Mouse (Mus musculus) kidney, postnatal 0 days (tissue): ENCODE results near the gene Map2k3. TPM values are rescaled to one million over a fixed set of nuclear protein-coding genes. Genes with fewer than 3 reads are reported as not detected.

Experiments
- ATAC-seq: fragments of 200-750 bp; cut with Nextera tagmentation; replicated peaks from 2 replicates; pipeline ENCODE4 v1.8.0; 2017; ENCODE audit warnings: low read depth, moderate number of reproducible peaks, moderate TSS enrichment, moderate library complexity; ENCODE audit not compliant: low FRiP score
- DNase-seq: peaks from one replicate; pipeline ENCODE4 v3.0.0-alpha.2; 2016; ENCODE audit warnings: low spot score
- H3K27ac ChIP-seq: fragments of 300-500 bp; sonication (generic); 2 replicates; pipeline ENCODE4 v1.5.1; 2014; ENCODE audit warnings: mild to moderate bottlenecking
- H3K27me3 ChIP-seq: fragments of 300-500 bp; sonication (generic); 2 replicates; pipeline ENCODE4 v1.6.1; 2014; ENCODE audit warnings: low read length, mixed read lengths; ENCODE audit not compliant: insufficient read depth
- H3K36me3 ChIP-seq: fragments of 300-500 bp; sonication (generic); 2 replicates; pipeline ENCODE4 v1.6.1; 2014; ENCODE audit warnings: low read length, mixed read lengths; ENCODE audit not compliant: insufficient read depth
- H3K4me1 ChIP-seq: fragments of 300-500 bp; sonication (generic); replicated peaks from 2 replicates; pipeline ENCODE4 v1.6.1; 2014; ENCODE audit warnings: antibody characterized with exemption, low read length, mixed read lengths; ENCODE audit not compliant: insufficient read depth
- H3K4me2 ChIP-seq: fragments of 300-500 bp; sonication (generic); 2 replicates; pipeline ENCODE4 v1.6.1; 2014; ENCODE audit warnings: mild to moderate bottlenecking, low read length, moderate library complexity, mixed read lengths
- H3K4me3 ChIP-seq: fragments of 300-500 bp; sonication (generic); replicated peaks from 2 replicates; pipeline ENCODE4 v1.5.1; 2014; ENCODE audit warnings: low read depth, low read length
- H3K9ac ChIP-seq: fragments of 300-500 bp; sonication (generic); 2 replicates; pipeline ENCODE4 v1.6.1; 2014; ENCODE audit warnings: low read depth, low read length
- H3K9me3 ChIP-seq: fragments of 300-500 bp; sonication (generic); replicated peaks from 2 replicates; pipeline ENCODE4 v1.6.1; 2016; ENCODE audit warnings: low read length, inconsistent platforms, mixed read lengths
- CTCF ChIP-seq: IDR thresholded peaks from 2 replicates; pipeline ENCODE4 v1.5.1; 2016; ENCODE audit warnings: antibody characterized with exemption, low read depth, mild to moderate bottlenecking, moderate library complexity
- WGBS: fragments of 180-500 bp; shearing (Covaris S2); extraction: QIAGEN DNeasy Blood & Tissue Kit; methylation state at CpG from one replicate; pipeline ENCODE4 v1.1.7; 2014; 5-methylcytosine and 5-hydroxymethylcytosine counted together
- polyA plus RNA-seq: library from polyadenylated mRNA; unstranded; fragments of >200 nt; fragmentation: Nextera tagmentation; extraction: Ambion mirVana; gene quantifications from 2 replicates; pipeline ENCODE4 v1.2.1, GENCODE M21; 2015

Map2k3 gene
- polyA plus RNA-seq, 1 experiment from 2014 or later: 83.5 TPM

- no peak overlapping the region for H3K4me2 ChIP-seq
- no peaks in the 10 kb centered on the region for H3K4me1 ChIP-seq
- ATAC-seq (no peak), DNase-seq (no peak)
- H3K9me3 ChIP-seq: no peaks in the 10 kb centered on the region
- no peak overlapping the region for H3K9ac ChIP-seq
- H3K4me3 ChIP-seq: no peak overlapping the region
- H3K36me3 ChIP-seq: peaks cover 13% of the 10 kb centered on the region
- H3K27me3 ChIP-seq: no peaks in the 10 kb centered on the region
- 83% methylated on average over 9 of the region's 9 CpGs for whole genome bisulfite sequencing
- H3K27ac ChIP-seq: no peak overlapping the region
- TF ChIP-seq CTCF: no peak
Measured at GRCm38 (mm10) chr11:60955621-60956383, 24.0 kb downstream of the Map2k3 start.

DNA sequence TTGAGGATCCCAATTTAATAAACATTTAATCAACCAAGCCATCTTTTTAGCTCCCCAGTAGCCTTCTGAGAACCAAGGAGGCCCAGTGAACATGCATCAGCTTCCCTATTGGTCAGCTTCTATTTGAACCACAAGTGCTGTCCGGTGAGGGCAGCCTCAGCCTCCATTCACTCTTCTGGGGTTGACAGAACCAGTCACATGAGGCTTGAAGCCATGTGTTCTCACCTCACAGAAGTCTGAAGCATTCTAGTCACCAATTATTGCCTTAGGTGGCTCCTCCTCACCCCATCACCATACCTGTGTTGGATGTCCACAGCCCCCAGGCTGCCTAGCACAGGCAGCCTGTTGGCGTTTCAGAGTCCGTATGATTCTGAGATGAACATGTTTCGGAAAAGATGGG lies 27.1 kb downstream of the Map2k3 start:
- H3K4me2 ChIP-seq: no peak overlapping the region

DNA sequence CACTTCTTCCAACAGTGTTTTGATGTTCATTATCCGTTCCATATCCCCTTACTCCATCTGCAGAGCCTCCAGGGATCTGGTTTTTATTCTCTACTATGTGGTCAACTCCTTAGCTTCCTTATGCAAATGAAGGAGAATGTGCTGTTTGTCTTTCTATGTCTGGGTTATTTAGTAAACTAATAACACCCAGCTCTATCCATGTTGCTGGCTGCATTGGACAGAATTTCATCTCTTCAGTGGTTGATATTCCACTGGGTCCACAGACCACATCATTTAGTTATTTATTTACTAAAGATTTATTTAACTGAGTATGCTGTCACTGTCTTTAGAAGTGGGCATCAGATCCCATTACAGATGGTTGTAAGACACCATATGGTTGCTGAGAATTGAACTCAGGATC lies 29.3 kb downstream of the Map2k3 start:
- DNase-seq (no peak), ATAC-seq (peak; percentile 49; the same call in 1 of the 2 replicates)
- H3K27me3 ChIP-seq: no peaks in the 10 kb centered on the region
- WGBS: 45% methylated on average over 1 of the region's 1 CpGs
- no peak overlapping the region for H3K4me2 ChIP-seq
- no peak overlapping the region for H3K9ac ChIP-seq
- H3K36me3 ChIP-seq: no peaks in the 10 kb centered on the region
- no peak overlapping the region for H3K27ac ChIP-seq
- H3K4me1 ChIP-seq: no peaks in the 10 kb centered on the region
- TF ChIP-seq CTCF: no peak
- H3K9me3 ChIP-seq: no peaks in the 10 kb centered on the region
- H3K4me3 ChIP-seq: no peak overlapping the region

More for the DNA sequence above, 27.1 kb downstream of the Map2k3 start:
- TF ChIP-seq CTCF: no peak
- H3K36me3 ChIP-seq: no peaks in the 10 kb centered on the region
- no peaks in the 10 kb centered on the region for H3K4me1 ChIP-seq
- no peaks in the 10 kb centered on the region for H3K27me3 ChIP-seq
- H3K27ac ChIP-seq: no peak overlapping the region
- ATAC-seq (no peak), DNase-seq (no peak)
- WGBS: 91% methylated on average over 4 of the region's 4 CpGs
- H3K9me3 ChIP-seq: no peaks in the 10 kb centered on the region
- no peak overlapping the region for H3K4me3 ChIP-seq
- H3K9ac ChIP-seq: no peak overlapping the region

GRCm38 (mm10) chr11:60962709-60963108 lies 30.9 kb downstream of the Map2k3 start:
- no peaks in the 10 kb centered on the region for H3K4me1 ChIP-seq
- no peak overlapping the region for H3K4me3 ChIP-seq
- H3K4me2 ChIP-seq: no peak overlapping the region
- no peak for ATAC-seq
- WGBS: 60% methylated on average over 5 of the region's 5 CpGs
- H3K9me3 ChIP-seq: no peaks in the 10 kb centered on the region
- H3K36me3 ChIP-seq: no peaks in the 10 kb centered on the region
- H3K9ac ChIP-seq: no peak overlapping the region
- no peaks in the 10 kb centered on the region for H3K27me3 ChIP-seq
- no peak for DNase-seq
- no peak overlapping the region for H3K27ac ChIP-seq
- TF ChIP-seq CTCF: no peak

GRCm38 (mm10) chr11:60966974-60967373 lies 35.1 kb downstream of the Map2k3 start:
- no peaks in the 10 kb centered on the region for H3K9me3 ChIP-seq
- no peaks in the 10 kb centered on the region for H3K36me3 ChIP-seq
- no peak for ATAC-seq
- TF ChIP-seq CTCF: no peak
- H3K4me2 ChIP-seq: no peak overlapping the region
- H3K4me1 ChIP-seq: no peaks in the 10 kb centered on the region
- no peaks in the 10 kb centered on the region for H3K27me3 ChIP-seq
- no peak overlapping the region for H3K27ac ChIP-seq
- no peak for DNase-seq
- 45% methylated on average over 6 of the region's 6 CpGs for WGBS
- H3K9ac ChIP-seq: no peak overlapping the region
- no peak overlapping the region for H3K4me3 ChIP-seq

- ATAC-seq: no peak
Measured at GRCm38 (mm10) chr11:60975097-60975496, 43.3 kb downstream of the Map2k3 start.

More at GRCm38 (mm10) chr11:60975097-60975496, 43.3 kb downstream of the Map2k3 start:
- Histone ChIP-seq H3K9me3 (no peaks in the 10 kb centered on the region), H3K27ac (no peak overlapping the region), H3K27me3 (no peaks in the 10 kb centered on the region), H3K4me2 (no peak overlapping the region), H3K4me3 (no peak overlapping the region), H3K36me3 (no peaks in the 10 kb centered on the region), H3K4me1 (no peaks in the 10 kb centered on the region), H3K9ac (no peak overlapping the region)
- TF ChIP-seq CTCF: no peak
- 70% methylated on average over 11 of the region's 11 CpGs for WGBS
- DNase-seq: no peak
